Mouse (Mus musculus) left cerebral cortex, adult 9 months (tissue): ENCODE measurements around the gene Tmco1.

Experiments used
- DNase-seq, 2 experiments: peaks; one replicate each; pipeline ENCODE4 v3.0.0; 2022; ENCODE audit warnings: low spot score in 2 of 2

Gene Tmco1

DNA sequence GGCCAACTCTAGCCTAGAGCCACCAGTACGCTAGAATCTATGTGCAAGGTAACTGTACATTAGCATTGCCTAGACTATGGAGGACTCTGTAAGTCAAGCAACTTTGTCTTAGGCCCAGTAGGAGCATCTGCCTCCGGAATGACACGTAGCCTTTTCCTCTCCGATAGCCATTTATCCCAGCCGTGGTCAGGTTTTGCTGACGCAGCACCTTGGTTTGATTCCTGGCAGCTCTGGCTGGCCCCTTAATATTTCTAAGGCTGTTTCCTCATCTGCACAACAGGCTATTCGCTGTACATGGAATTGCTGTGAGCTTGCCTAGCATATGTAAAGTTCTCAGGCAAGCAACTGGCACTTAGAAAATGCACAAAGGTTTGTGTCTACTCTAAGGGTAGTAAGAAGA is 64.6 kb downstream of the Tmco1 start:
- no peak for DNase-seq

DNA sequence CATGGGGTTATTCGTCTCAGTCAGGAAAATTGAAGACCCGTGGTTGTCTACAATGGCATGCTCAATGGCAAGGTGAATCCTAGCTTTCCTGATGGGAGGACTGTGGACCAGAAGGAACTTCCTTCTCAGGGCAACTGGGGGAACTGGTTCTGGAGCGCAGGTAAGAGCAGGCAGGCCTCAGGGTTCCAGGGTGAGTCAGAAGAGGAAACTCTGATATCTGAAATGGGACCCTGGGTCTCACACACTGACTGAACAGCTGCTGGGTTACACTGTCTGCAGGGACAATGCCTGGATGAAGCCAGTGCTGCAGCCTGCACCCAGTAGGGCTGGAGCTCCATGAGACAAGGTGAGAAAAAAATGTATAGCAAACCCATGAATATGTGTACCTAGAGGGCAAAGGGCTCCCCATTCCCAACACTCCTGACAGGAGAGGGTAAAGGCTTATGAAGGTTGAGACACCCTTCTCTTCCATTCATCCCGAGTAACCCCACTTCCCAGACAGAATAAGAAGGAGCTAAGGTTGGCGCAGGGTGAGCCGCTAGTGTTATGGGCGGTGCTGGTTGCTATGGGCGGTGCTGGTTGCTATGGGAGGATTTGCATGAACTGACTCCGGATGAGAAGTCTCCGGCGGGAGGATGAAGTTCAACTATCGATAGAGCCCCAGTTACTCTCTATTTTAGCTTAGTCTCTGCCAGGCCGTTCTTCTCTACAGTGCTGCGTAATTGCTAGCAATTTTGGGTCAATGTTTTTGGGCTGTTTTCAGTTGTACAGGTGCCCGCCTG is 66.0 kb downstream of the Tmco1 start:
- no peak for DNase-seq

DNA sequence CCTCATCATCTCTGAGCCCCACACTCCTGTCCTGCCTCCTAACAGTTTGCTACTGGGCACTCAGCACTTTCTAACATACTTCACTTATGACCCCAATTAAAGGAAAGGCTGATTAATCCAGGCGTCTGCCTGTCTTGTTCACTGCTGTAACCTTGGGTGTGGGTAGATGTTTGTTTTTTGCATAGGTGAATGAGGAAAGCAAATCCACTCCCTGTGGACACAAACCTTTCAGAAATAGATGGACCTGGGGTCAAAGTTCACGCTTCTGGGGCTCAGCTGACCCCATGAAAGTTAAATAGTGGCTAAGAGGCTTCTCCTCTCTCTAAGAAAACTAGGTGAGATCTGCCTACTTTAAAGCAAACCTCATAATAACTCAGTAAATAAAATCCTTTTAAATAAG is 66.8 kb downstream of the Tmco1 start:
- DNase-seq: no peak

DNA sequence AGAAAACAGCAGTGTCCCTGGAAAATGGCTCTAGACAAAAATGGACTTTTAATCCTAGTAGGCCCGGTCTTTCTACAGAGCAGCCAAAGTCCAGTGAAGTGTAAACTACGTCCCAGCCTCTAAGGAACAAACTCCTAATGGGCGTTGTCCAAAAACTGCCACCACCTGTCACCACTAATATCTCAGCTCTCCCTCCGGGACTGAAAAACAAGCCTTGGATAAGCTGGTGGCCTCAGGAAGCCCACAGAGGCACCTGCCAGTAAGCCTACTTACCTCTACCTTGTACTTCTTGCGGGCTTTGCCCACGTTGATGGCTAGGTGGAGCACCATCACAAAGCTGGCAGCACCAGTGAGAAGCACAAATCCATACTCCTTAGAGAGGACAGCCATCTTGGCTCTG is 69.8 kb downstream of the Tmco1 start:
- DNase-seq: no peak

DNA sequence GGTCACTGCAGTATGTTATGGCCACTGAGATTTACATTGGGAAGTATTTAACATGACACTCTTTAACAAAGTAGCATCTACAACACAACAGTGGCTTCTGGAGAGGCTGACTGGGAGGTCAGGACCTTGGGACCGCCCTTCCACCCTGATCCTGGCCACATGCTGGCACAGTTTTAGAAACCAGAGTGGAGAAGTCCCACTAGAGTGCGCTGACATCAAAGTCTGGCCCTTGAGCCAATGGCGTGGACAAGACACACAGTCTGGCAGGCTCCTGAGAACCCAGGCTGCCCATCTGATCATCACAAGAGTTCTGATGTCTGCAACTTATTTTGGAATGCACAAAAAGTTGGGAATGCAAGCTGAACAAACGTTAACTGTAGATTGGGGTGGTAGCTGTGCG is 71.6 kb downstream of the Tmco1 start:
- DNase-seq: no peak

DNA sequence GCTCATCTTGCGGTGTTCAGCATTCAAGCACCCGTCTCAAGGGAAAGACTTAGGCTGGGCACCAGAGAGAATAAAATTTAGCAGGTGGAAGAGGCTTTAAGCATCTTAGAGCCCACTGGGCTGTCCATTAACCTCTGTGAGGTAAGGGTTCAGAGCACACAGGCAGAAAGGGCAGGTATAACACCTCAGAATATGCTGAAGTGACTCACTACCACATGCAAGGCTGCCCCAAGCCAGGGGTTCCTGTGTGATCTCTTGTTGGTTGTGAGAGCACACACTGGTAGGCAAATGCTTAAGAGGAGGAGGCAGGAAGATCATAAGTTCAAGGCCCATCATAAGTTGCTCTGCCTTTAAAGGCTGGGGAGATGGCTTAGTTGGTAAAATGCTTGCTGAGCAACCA is 72.0 kb downstream of the Tmco1 start:
- no peak for DNase-seq

DNA sequence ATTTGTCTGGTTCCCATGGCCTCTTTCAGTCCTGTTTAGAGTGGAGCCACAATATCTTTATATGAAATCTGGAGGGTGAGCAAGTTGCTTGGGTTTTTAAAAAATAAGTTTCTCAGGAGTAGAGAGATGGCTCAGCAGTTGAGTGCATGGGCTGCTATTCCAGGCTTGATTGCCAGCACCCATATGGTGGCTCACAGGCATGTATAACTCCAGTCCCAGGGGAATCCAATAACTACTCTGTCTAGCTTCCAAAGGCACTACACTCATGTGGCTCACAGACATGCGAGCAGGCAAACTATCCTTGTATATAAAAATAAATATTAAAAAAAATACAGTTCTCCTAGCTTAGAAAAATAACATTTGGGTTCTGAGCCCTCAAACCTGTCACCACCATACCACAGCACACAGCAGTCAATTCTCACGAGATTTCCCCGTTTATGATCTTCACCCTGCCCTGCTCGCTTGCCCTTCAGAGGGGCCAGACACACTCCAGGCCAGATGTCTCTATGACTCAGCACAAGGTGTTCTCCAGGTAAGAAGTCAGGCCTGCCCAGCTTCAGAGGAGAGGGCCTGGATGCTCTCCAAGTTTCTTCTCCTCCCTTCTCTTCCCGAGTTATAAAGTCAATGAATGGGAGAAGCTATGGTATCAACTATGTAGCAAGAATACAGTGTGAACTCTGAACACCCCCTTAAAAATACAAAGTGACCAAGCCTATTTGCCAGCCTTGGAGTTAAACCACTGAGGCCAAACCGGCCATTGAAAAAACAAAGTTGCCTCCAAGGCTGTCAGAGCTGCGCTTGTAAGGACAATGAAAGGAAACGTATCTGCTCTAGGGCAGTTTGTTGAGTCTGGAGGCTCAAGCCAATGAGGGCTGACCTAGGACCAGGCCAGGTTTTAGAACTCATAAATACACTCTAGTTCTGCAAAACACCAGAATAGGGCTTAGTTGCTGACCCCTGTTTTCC is 73.2 kb downstream of the Tmco1 start:
- DNase-seq: no peak

DNA sequence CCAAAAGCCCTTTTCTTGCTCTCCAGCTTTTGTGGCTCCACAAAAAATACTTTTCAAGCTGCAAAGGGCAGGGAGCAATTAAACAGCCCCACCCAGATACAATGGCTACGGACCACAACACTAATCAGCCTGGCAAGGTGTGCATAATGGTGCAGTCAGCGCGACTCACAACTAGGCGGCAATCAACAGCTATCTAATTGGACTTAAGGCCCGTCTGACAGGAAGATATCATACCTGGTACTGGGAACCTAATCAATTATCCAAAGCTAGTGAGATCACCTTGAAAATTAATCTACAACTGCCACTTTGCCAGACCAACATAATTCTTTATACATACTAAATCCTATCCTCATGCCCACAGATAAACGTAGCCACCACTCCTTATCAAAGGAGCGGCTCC is 74.1 kb downstream of the Tmco1 start:
- no peak for DNase-seq

DNA sequence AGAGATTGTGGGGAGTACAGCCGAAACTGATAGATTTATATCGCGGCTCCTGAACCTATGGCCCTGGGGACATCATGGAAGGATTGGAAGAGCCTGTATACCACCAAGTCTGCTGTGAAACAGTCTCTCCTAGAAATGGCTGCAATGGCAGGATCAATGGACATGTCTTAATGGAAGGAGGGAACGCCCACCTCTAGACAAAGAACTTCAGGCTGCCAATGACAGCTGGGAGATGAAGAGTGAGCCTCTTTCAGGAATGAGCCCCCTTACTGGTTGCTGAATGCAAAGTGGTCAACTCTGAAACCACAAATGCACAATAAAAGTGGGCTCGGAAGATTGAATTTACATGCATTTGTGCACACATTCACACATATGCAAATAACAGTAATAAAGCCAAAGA is 74.6 kb downstream of the Tmco1 start:
- DNase-seq: no peak

DNA sequence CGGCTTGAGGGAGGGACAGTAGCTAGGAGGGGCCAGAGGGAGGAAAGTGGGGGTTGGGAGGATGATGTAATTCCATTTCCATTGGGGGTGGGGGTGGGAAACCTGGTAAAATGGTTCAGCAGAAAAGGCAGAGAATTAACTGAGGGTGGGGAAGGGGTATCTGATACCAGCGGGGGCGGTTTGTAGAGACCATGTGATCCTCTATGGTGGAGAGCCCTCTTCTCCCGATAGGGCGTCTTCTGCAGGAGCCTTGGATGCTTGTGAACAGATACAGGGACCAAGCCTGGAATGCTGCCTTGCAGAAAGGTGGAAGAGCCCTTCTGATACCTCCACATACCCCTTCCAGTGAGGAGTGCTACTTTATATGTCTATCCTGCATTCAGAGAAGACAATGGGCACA is 75.0 kb downstream of the Tmco1 start:
- no peak for DNase-seq
